Mouse (Mus musculus): ENCODE data around the gene Zbtb16. TPM values are rescaled to one million over a fixed set of nuclear protein-coding genes. Genes with fewer than 3 reads are reported as not detected.

The Zbtb16 gene
- polyA plus RNA-seq, 1 experiment = 6.5 TPM

DNA sequence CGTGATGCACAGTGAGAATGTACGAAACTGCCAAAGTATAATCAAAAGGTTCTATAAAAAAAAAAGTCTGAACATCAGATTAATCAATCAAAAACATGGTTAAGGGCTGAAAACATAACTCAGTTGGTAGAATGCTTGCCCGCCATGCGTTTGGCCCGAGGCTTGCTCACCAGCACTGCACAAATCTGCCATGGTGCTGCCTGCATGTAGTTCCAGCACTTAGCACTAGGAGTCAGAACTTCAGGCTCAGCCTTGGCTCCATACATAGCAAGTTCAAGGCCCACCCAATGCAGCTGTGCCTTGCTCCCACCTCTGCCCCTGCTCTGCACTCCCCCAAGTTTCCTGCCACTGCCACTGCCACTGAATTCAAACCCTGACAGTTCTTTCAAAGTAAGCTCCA is 230.3 kb downstream of the Zbtb16 start:
- TF ChIP-seq GATA1 (IDR thresholded peaks at IDR 0.05; ENCODE audit: low read length) = no peak

DNA sequence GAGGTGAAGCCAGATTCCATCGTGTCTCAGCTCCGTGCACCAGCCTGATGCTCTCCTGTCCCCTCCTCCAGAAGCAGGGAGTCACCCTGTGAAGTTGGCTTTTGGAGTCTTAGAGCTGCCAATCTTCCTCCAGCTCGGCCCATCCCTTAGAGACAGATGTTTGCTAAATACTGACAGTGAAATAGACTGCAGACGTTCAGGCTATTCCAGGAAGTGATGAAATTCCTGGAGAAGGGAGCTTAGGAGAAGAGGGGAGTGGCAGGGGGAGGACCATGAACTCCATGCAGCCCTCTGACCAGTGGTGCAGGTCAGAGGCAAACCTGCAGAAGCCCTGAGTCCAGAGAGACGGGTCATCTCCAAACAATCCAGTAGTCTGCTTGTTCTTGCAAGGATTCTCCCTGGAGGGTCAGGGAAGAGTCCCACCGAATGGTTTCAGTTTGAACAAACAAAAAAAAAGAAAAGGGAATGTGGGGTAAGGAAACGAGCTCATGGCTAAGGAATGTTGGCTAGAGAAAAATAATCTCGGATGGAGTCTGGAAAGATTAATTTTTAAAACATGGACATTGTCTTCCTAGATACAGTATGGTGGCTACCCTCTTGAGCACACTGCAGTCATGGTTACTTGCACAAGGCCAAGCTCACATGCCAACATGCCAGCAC is 231.0 kb downstream of the Zbtb16 start, which contains the start of gene Nnmt:
Nnmt (minus strand) TSS at position 215 of the 660 bp plus-strand sequence.
- no peak for TF ChIP-seq GATA1 (IDR thresholded peaks at IDR 0.05; ENCODE audit: low read length)

Other genes with a start within 250 kb of the Zbtb16 start
- gene Nnmt, start 231.1 kb downstream of the Zbtb16 start, polyA plus RNA-seq (2012) = not detected in 2 replicates
- gene Htr3a, start 74.9 kb upstream of the Zbtb16 start, polyA plus RNA-seq (2012) = not detected in 2 replicates
- gene Htr3b, start 128.8 kb upstream of the Zbtb16 start, polyA plus RNA-seq (2012) = not detected in 2 replicates
- gene Usp28, start 149.2 kb upstream of the Zbtb16 start, polyA plus RNA-seq (2012) = 10.5 and 14.8 TPM in 2 replicates
- 5.9 and 8.3 TPM in 2 replicates for gene Zw10, start 219.4 kb upstream of the Zbtb16 start, polyA plus RNA-seq (2012)
- gene Tmprss5, start 245.0 kb upstream of the Zbtb16 start, polyA plus RNA-seq (2012) = not detected in 2 replicates